10 mouse cellular contexts compared by ENCODE assay signal in genomic region chr14:61788998-61789790, GRCm38 (mm10).
DNase-seq lines count a peak whose midpoint lies in the region; ATAC-seq lines count a peak whose summit lies in the region.
"Had no signal": no experiment of that assay in that cellular context is flagged by ENCODE, and none has a peak within 500 bp of the region (broad histone marks: within the 10 kb centered on the region; RNA-seq: fewer than 3 reads in every experiment).

No protein-coding gene starts in this region.

- H3K4me1 ChIP-seq in kidney, embryonic 16.5 days (ENCODE audit: insufficient read depth, low read length): peaks cover 9% of the 10 kb centered on the region; the same call in 1 of the 2 replicates
- H3K4me1 ChIP-seq: heart, embryonic 15.5 days; liver, embryonic 15.5 days had no signal

- H3K4me3 ChIP-seq in kidney, embryonic 16.5 days (ENCODE audit: low read length): no peak overlapping the region
- H3K4me3 ChIP-seq: heart, embryonic 15.5 days; liver, embryonic 15.5 days had no signal

- H3K27ac ChIP-seq in kidney, embryonic 16.5 days (ENCODE audit: low read length): no peak overlapping the region
- H3K27ac ChIP-seq: heart, embryonic 15.5 days; liver, embryonic 15.5 days had no signal

- DNase-seq in cerebellum, postnatal 10 days: peak; percentile 72 to 80
- DNase-seq in cerebellum, adult 18-20 months: no peak
- DNase-seq in urinary bladder, postnatal 14 days (ENCODE audit: low spot score): peak; percentile 31
- no peak for DNase-seq in urinary bladder, adult 18-20 months (ENCODE audit: low spot score in 2 of 2)
- peak; percentile 62 to 71 for DNase-seq in right cerebral cortex, postnatal 10 days (ENCODE audit: low spot score in 2 of 2)
- no peak for DNase-seq in thymus, postnatal 14 days
- no peak for DNase-seq in natural killer cell, adult 2 months (ENCODE audit: low spot score in 2 of 2)

- 77% methylated on average over 20 of the region's 20 CpGs for WGBS in kidney, embryonic 16.5 days

- H3K36me3 ChIP-seq in kidney, embryonic 16.5 days (ENCODE audit: insufficient read depth, low read length): no peaks in the 10 kb centered on the region
- H3K36me3 ChIP-seq: heart, embryonic 15.5 days; liver, embryonic 15.5 days had no signal

- H3K4me2 ChIP-seq in kidney, embryonic 16.5 days (replicated peaks; ENCODE audit: low read depth, low read length): 0 out of 2 replicates have a peak overlapping the region, but pooled peaks have one; percentile 12
- H3K4me2 ChIP-seq: heart, embryonic 15.5 days; liver, embryonic 15.5 days had no signal

- H3K27me3 ChIP-seq in kidney, embryonic 16.5 days (ENCODE audit: insufficient read depth, low read length): no peaks in the 10 kb centered on the region
- H3K27me3 ChIP-seq: heart, embryonic 15.5 days; liver, embryonic 15.5 days had no signal

- 0 out of 2 replicates have a peak, but pooled peaks have one; percentile 19 for ATAC-seq in kidney, embryonic 16.5 days (ENCODE audit: low FRiP score, low TSS enrichment)

- H3K9ac ChIP-seq in kidney, embryonic 16.5 days (replicated peaks; ENCODE audit: low read length): no peak overlapping the region
- H3K9ac ChIP-seq: heart, embryonic 15.5 days; liver, embryonic 15.5 days had no signal

- H3K9me3 ChIP-seq in kidney, embryonic 16.5 days (ENCODE audit: low read length): 0 out of 2 replicates have a peak, but pooled peaks cover 4% of the 10 kb centered on the region
- H3K9me3 ChIP-seq: heart, embryonic 15.5 days; liver, embryonic 15.5 days had no signal

Comparison
In these comparisons a context has a peak if more than half of its experiments do, and no peak if none do; other contexts are left out.
1. DNase-seq: peak in cerebellum, postnatal 10 days (2 of 2), urinary bladder, postnatal 14 days (single experiment) and right cerebral cortex, postnatal 10 days (2 of 2); none in cerebellum, adult 18-20 months (0 of 2), urinary bladder, adult 18-20 months (0 of 2), thymus, postnatal 14 days (single experiment) and natural killer cell, adult 2 months (0 of 2).